Mouse (Mus musculus) CH12F3 (cell line): Measurements from ENCODE around the gene Mamdc2.

Experiments used
- in situ Hi-C: fragments of 300-500 bp; cut with MboI; formaldehyde crosslinking; loops from 2 replicates; pipeline ENCODE4 v1.14.3; 2020; ENCODE audit warnings: low sequenced_read_pairs

Mamdc2 gene

DNA sequence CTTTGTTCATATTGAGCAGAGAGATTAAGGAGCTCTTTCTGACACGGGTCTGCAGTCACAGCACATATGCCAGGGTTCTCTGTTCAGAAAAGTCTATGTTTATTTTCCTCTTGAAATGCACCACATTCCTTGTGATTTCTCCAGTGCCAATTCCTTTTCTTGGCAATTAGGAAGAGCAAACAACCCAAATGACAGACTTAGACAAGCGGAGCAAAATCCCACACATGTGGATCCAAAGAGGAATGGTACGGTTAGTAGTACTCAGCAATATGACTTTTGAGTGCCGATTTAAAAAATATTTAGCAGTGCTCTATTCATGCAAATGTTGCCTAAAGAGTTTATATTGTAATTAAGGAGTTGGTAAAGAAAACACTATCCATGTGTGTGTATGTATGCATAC is 87.7 kb downstream of the Mamdc2 start:
- in situ Hi-C loops = no loop called here

DNA sequence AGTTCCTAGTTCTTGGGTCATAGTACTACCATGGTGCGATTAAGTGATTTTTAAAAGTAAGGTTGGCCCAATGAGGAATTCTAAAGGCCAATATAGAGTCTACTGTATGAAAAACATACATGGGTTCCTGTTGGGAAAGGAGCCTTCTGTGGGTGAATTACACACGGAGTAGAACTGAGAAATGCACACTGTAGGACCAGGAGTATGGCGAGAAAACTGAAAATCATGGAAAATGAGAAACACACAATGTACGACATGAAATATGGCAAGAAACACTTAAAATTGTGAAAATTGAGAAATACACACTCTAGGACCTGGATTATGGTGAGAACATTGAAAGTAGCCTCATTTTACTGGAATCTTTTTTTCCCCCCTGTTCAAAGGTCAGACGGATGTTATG is 91.0 kb downstream of the Mamdc2 start:
- in situ Hi-C loops = no loop called here

DNA sequence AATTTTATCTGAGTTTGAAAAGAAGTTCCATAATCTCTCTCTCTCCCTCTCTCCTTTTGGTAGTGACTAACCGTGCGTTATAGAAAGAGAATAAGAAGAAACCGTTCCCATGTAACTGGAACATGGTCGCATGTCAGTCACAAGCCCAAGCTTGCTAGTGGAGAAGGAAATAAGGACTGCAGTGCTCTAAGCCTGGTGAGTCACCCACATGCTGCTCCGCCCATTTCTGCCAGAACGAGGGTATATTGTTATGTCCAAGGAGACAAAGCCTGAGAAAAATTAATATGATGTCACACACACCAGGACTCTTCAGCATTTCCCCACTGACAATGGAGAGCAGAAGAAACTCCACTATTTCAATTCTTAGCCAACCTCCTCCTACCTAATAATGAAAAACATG is 93.5 kb downstream of the Mamdc2 start:
- in situ Hi-C loops = no loop called here

DNA sequence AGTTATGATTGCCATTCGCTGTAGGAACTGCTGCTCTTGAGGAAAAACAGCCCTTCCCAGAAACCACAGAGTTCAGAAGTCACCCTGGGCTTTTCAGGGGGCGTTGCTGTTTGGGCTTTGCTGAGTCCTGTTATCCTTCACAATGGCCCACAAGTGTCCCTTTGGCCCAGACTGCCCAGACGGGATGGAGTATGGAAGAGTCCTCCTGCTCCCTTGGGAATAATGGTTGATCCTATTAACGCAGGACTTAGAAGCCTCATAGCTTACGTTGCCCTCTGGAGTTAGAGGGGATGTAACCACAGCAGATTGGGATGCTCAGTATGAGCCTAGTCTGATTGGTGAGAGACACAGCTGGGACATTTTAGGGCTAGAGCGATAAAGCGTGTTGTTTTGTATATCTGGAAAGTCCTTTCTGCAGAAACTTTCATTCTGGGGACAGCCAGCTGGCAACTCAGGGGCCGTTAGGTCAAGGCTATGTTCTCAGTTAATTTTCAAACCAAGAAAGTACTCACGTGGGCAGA is 94.3 kb downstream of the Mamdc2 start:
- in situ Hi-C loops = no loop called here

DNA sequence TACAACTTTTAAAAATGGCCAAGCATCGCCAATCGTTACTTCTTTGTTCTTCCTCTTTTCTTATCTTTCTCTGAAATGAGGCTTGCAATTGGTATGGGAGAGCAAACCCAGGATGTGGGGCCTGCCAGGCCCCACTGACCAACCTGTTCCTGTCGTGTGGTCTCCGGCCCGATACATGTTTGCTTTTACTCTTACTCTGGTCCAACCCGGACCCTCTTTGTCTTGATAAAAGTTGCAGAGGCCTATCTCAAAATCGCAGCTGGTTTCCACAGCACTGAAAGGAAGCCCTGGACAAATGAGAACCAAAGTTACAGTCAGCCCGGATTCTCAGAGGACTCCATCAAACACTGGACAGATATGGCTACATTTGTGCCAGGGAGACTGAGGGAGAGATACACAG is 95.1 kb downstream of the Mamdc2 start:
- in situ Hi-C loops = no loop called here

DNA sequence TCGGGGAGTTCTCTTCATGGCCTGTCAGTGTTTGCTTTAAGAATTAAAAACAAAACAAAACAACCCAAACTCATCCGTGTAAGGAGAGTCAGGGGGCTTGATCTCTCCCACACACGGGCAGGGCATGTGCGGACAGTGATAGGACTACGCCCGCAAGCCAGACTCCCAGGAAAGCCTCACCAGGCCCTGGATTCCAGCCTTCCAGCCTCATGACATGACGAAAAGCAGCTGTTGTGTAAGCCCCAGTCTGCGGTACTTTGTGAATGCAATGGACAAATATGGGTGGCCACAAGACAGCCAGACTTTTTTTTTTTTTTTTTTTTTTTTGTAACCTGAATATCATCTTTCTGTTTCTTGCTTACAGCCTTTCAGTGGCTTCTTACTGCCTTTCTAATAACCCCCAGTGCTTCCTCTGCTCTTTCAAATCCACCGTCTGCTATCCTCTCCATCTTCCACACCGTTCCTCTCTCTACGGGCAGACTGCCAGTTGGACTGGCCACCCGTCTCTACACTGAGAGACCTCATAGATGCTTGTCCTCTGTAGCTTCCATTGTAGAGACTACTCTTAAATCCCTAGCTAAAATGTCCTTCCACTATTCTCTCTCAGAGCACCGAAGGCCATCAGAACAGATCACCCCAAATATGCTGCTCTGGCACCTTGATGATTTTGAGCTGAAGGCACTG is 96.3 kb downstream of the Mamdc2 start:
- in situ Hi-C loops = no loop called here

DNA sequence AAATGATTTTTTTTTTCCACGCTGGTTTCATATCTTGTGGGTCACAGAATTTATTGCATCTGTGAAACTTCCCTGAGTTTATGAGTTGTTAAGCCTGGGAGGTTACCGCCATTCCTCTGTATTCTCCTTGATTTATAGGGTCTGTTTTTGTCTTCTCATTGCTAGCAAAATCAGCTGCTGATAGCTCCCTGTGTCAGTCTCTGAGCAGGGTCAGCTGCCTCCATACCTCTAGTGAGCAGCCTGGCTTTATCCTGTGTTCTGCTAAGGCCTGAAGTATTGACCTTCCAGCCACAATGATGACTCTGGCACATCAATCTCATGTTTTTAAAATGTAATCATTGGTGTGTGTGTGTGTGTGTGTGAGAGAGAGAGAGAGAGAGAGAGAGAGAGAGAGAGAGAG is 98.3 kb downstream of the Mamdc2 start:
- in situ Hi-C loops = no loop called here

DNA sequence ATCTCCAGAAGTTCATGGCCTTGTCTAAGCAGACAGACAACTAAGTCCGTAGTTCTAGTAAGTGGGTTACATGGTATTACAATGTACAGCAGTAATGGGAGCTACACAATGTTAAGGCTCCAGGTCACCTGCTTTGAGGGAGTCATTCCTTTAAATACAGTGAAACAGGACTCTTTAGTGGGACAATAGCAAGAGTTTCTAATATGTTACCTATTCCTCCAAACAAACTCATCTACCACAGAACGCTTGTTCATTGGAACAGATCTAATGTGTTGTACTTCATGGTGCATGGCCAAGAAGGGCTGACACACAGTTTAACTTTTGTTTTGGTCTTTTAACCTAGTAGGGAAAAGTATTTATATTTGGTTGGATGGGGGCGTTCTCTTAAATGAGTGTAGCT is 105.5 kb downstream of the Mamdc2 start:
- in situ Hi-C loops = no loop called here

DNA sequence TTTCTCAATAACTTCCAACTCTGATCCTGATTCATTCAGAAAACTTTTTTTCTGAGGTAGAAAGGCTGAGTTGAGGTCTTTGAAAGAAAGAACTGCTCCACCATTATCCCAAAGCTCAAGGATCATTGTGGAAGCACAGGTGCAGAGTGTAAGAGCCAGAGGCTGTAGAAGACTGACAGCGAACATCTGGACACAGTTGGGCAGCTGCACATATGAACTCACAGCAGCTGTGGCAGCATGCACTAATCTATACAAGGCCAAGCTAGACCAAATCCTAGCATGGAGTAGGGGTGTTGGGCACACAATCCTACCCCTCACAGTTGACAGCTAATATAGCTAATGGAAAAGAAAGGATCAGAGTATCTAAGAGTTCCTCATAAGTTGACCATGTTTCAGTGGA is 115.4 kb downstream of the Mamdc2 start:
- in situ Hi-C loops = no loop called here

DNA sequence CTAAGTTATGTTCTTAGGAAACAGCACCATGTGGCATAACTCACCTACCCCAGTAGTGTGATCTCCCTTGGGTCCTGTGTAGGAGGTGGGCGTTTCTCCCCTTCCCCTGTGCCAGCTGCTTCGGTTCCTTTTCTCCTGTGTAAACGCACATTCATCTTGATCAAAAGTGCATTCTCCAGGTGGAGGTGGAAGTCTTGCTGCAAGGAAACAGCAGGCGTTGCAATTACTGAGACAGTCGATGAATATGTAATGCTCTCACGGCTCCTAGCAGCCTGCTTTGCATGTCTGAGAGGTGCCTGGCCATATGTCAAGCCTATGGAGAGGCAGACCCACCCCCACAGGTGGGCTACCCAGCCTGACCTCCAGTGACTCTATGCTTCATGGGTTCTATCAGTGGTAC is 117.4 kb downstream of the Mamdc2 start:
- in situ Hi-C loops = no loop called here

DNA sequence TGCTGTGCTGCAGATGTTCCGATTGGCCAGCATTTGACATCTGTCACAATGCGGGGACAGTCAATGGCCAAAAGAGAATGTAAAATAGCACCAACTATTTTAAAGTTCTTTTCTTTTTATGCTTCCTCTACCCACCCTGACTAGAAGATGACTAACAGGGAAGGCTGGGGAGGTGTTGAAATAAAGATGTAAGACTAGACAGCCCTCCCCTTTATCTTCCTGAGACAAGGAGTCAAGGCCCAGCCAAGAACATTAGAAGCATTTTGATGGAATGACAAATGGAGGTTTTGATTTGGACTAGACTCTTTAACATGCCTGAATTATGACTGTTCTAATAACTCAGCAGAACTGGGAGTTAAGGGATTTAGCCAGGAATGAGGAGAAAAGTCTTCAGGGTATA is 118.9 kb downstream of the Mamdc2 start:
- in situ Hi-C loops = no loop called here

DNA sequence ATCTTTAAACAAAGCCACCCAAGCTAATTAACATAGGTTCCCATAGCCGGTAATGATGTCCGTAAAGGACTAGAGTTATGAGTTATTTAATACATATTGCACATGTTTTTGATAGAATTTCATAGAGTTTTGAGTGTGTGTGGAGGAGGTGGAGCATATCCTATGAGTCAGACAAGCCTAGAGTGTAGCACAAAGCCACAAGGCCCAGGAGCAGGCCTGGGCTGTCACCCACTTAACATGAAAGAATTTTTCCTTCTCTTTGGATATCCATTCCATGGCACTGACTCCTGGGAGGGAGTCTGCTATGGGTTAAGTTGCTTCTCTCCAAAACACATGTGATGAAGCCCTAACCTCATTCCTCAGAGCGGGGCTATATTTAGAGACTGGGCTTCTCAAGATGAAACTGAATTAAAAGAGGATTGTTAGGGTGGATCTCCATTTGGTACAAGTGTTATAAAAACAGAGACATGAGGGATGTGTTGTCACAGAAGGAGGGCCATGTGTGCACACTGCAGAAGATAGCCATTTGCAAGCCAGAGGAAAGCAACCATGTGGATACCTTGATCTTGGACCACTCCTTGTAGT is 121.1 kb downstream of the Mamdc2 start:
- in situ Hi-C loops = no loop called here

DNA sequence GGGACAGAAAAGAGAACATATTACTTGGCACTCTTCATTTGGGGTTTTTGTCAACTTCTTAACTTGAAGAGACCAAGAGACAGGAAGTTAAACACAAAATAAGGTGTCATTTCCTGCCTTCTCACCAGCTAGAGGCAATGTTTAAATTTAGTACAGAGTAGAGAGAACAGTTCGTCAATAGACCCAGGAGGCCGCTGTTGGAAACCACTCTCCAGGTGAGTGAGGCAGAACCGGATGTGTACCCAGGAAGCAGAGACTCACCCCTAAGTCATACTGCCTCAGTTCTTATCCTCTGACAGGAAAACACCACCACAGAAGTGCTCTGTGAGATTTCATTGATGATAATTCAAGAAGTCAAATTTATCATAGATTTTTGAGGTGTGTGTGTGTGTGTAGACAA is 125.1 kb downstream of the Mamdc2 start:
- in situ Hi-C loops = no loop called here

DNA sequence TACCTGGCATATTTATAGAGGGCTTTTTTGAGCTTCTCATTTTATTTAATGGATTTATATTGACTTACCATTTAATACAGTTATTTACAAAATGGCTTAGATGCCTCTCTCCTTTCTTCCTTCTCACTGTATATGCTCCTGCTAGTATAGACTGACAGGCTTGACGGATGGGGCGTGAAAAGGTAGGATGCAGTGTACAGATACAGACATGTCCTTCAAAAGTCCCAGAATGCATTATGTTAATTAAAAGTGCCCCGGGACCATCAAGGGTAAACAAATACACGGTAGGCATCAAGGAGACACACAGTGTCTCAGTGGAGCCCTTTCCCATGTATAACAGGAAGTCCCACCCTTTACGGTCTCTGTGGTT is 130.3 kb downstream of the Mamdc2 start:
- in situ Hi-C loops = no loop called here

DNA sequence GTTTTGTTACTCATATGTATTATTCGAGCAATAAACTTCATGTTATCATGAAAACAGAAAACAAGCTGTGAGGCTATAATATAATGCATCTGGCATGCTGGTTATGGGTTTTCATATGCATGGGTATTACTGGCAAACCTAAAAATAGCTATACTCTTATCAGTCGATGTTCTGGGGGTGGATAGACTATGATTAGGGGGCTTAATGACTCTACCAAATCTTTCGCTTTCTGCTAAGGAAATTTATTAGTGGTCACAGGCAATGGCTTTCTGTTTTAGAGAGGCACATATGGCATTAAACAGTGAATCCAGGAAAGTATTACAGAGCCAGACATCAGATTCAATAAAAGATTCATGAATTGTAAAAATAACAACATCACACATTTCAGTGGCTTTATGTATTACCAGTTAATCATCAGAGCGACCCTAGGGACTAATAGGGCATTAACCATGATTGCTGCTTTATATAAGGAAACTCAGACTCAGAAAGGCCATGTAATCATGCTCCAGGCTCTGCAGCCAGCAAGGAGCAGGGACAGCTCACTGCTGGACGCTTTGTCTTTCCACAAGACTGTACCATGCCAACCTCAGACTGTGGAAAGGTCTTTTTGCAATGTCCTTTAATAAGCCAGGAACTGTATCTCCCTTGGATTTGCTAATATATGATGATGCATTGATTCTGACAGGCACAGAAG is 130.8 kb downstream of the Mamdc2 start:
- in situ Hi-C loops = no loop called here

DNA sequence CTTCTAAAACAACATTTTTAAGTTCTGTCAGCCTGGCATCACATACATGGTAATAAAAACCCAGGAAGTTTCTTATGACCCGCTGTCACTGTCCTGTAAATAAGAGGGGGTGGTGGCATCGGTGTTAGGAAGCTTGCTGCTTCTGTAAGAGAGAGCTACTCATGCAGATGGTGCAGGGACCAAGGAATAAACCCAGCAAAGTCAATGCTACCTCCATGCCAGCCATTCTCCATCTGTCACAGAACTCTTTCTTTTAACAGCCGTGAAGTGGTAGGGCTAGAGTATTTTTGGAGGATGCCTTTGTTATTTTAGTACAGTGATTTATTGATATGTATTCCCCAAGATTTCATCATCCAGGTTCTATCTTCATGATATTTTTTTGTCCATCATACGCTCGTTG is 131.4 kb downstream of the Mamdc2 start:
- in situ Hi-C loops = no loop called here

DNA sequence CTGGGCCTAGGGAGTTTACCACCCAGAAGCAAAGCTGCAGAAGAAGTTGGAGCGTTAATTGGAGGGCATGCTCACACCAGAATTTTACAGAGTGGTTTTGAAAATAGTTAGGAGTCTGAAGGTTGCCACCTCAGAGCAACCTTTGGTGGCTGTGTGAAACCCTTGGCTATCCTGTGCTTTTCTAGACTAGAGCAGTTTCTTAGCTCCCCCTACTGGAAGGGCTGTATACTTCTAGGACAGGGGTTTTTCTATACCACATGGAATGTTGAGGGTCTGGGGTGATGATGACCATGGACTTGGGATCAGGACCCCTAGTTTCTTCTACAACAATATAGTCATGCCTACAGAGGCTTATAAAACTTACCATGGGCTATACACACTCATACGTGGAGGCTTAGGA is 138.3 kb downstream of the Mamdc2 start:
- in situ Hi-C loops = no loop called here

DNA sequence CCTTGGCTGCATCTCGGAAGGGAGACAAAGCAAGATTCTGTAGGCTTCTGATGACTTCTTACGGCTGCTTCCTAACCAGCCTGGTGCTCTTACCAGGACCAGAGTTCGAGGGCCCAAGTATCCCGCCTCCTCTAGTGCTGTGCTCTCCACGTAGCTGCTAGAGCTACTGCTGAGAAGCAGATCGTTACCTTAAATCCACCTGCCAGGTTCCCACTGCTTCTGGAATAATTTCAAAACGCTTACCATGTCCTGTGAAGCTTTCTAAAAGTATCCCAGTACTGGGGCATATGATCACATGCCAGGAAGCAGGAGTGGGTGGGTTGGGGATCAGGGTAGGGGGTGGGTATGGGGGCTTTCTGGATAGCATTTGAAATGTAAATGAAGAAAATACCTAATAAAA is 141.6 kb downstream of the Mamdc2 start:
- in situ Hi-C loops = no loop called here

DNA sequence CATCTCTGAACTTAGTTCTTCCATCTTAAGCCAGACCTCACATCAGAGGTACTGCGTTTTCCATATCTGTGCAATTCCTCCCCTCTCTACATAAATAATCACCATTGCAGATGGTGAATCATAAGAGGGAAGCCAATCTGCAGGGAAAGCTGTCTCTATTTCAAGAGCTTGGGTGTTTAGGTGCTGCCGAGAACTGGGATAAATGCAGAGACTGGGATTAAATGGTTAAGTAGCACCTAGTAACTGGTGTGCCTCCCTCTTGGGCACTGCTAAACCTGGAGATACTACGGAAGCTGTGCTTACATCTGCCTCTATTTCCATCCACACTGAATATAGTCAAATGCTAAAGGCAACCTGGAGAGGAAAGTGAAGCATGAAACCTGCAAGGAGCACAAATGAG is 148.3 kb downstream of the Mamdc2 start:
- in situ Hi-C loops = no loop called here

DNA sequence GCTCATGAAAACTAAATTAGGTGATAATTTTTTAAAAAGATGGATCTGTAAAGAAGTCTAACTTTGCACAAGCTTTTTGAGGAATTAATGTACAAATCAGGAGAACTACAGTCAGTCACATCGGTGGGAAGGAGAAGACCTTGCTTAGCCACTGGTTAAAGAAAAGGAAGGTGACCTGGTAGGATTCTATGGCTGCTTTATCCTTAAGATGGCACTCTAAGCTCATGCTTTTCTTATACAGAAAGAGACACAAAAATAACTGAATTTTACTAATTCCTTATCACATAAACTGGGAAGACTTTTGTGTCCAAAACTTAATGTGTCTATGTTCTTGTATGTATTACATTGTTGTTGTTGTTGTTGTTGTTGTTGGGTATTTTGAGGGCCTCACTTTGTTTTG is 149.3 kb downstream of the Mamdc2 start:
- in situ Hi-C loops = no loop called here

DNA sequence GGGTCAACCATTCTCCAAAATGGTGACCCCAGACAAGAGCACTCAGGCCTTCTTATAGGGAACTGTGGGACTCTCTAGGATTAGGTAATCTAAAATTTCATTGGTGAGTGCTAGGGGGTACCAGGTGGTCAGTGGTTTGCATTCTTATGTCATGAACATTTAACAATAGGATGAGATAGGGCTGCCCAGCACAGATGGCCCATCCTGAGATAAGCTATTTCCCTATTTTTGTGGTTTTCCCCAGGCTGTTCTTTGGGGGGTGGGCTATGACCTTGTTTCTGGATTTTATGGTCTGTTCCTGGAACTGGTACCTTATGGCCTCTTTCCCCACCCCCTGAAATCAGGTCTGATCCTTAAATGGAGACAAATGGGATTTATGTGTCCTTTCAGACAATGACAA is 151.1 kb downstream of the Mamdc2 start:
- in situ Hi-C loops = no loop called here

DNA sequence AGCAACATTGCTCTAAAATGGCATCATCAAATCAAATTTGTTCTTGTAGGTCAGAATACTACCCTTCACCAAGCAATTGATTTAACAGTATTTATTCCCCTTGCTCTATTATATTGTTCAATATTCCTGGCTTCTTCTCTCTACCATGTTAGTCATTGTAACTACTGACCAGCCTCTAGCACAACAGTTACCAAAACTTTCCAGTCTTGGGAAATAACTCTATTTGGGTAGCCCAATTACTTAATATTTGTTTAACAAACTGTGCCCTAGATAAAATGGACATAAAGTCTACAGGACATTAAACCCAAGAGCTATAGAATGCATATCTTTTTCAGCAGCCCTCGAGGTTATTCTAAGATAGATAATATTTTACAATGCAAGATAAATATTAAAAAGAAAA is 159.0 kb downstream of the Mamdc2 start:
- in situ Hi-C loops = no loop called here
